Mouse (Mus musculus): ENCODE data around the gene Isyna1.

DNA sequence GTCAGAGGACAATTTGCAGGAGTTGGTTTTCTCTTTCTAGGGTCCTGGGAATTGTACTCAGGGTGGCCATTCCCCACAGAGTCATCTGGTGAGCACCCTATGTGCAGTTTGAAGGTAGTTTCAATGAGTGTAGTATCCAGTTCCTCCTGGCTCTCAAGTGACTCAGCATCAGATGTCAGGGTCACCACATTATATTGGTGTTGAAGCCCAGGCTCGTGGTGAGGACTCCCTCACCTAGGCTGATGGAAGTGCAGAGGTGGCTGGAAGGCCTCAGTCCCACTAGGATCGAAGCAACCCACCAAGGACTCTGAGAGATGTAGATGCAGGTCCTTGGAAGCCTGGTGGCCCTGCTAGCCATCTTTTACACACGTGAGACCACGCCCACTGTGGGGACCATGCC is 47.8 kb upstream of the Isyna1 start:
- no peak for TF ChIP-seq CTCF (IDR thresholded peaks at IDR 0.05; ENCODE audit: borderline replicate concordance, insufficient read depth, low read length)
- TF ChIP-seq POLR2A (IDR thresholded peaks at IDR 0.05; ENCODE audit: low read depth, low read length): no peak
